Comparison of ENCODE assay signal across 14 mouse cellular contexts in the genomic region with DNA sequence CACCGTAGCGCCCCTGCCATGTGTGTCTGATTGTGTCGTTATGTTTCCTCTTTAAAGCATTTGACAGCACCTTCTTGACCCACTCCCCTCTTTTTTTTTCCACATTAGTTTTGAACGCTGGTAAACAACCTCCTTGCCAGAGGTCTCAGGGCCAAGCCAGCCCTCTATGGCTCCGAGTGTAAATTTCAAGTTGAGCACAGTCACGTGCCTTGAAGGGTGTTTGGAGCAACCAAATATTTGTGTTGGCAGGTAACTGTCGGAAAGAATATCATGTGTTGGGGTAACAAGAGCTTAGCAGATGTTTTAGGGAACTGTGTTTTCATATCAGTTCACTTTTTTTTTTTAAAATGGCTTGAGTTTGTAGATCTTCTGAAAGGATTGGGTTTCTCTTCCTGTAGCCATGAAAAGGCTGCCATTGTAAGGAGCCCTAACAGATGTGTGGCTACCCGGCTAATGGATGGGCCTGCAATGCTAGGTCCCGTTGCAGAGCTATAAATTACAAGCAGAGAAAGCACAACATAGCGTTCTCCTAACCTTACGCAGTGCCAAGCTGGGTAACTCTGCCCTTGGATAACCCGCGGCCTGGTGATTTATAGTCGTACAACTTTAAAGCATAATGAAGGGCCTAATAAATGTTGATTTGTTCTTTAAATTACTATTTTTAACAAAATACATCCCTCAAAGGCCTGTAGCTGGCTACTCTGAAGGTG.
A peak's percentile ranks its signal among the peaks of the same experiment; 100 is the strongest.
DNase-seq lines count a peak whose midpoint lies in the region; ATAC-seq and TF ChIP-seq lines count a peak whose summit lies in the region.
"Had no signal": no experiment of that assay in that cellular context is flagged by ENCODE, and none has a peak within 500 bp of the region (broad histone marks: within the 10 kb centered on the region; RNA-seq: fewer than 3 reads in every experiment).

No protein-coding gene starts in this region.

- intact Hi-C loops in gastrocnemius, adult 2 months (cut with DNase I) = loop anchor here (10.0 kb wide), 1 partner anchor 112 kb away; no protein-coding TSS in a partner anchor
- intact Hi-C loops in gastrocnemius, postnatal 14 days (cut with DNase I; ENCODE audit: low total_unique reads) = loop anchor here (10.0 kb wide), 1 partner anchor 172 kb away; no protein-coding TSS in a partner anchor

- no peaks in the 10 kb centered on the region for H3K36me3 ChIP-seq in limb, embryonic 12.5 days
- H3K36me3 ChIP-seq: heart, embryonic 15.5 days; hindbrain, embryonic 13.5 days; stomach, embryonic 15.5 days had no signal

- H3K27me3 ChIP-seq in limb, embryonic 12.5 days = no peaks in the 10 kb centered on the region
- H3K27me3 ChIP-seq: heart, embryonic 15.5 days; hindbrain, embryonic 13.5 days; stomach, embryonic 15.5 days had no signal

- peaks cover 32% of the 10 kb centered on the region for H3K4me1 ChIP-seq in limb, embryonic 12.5 days (replicated peaks)
- H3K4me1 ChIP-seq: heart, embryonic 15.5 days; hindbrain, embryonic 13.5 days; stomach, embryonic 15.5 days had no signal

- H3K27ac ChIP-seq in gastrocnemius, adult 2 months = peak overlapping the region; percentile 61
- H3K27ac ChIP-seq in limb, embryonic 12.5 days = peak overlapping the region; percentile 66; the same call in 1 of the 2 replicates
- H3K27ac ChIP-seq: heart, embryonic 15.5 days; hindbrain, embryonic 13.5 days; liver, embryonic 14.5 days; stomach, embryonic 15.5 days had no signal

- peak; percentile 54 for ATAC-seq in limb, embryonic 12.5 days (ENCODE audit: insufficient number of reproducible peaks, insufficient read depth, low FRiP score, low TSS enrichment, low read depth)
- no peak for ATAC-seq in megakaryocyte-erythroid progenitor cell, adult 5-6 weeks (replicated peaks; ENCODE audit: low FRiP score, low TSS enrichment, poor library complexity, severe bottlenecking)
- ATAC-seq: intestine, postnatal 0 days had no signal

- H3K4me3 ChIP-seq in gastrocnemius, adult 2 months = no peak overlapping the region
- H3K4me3 ChIP-seq in limb, embryonic 12.5 days (replicated peaks) = no peak overlapping the region
- H3K4me3 ChIP-seq: heart, embryonic 15.5 days; hindbrain, embryonic 13.5 days; stomach, embryonic 15.5 days had no signal

- no peak for TF ChIP-seq CTCF in gastrocnemius, adult 2 months (IDR thresholded peaks at IDR 0.05)

- peak; percentile 40 for DNase-seq in gastrocnemius, adult 2 months
- DNase-seq in gastrocnemius, postnatal 14 days = no peak
- DNase-seq in lung, adult 18-20 months = peak; percentile 22 to 40
- no peak for DNase-seq in lung, postnatal 4 days
- DNase-seq in embryo, embryonic 10.5 days (ENCODE audit: low spot score) = peak; percentile 58
- no peak for DNase-seq in cerebellum, postnatal 25 days
- DNase-seq: B cell, adult 2 months had no signal

- no peaks in the 10 kb centered on the region for H3K9me3 ChIP-seq in limb, embryonic 12.5 days
- H3K9me3 ChIP-seq: heart, embryonic 15.5 days; hindbrain, embryonic 13.5 days; stomach, embryonic 15.5 days had no signal

- H3K4me2 ChIP-seq in limb, embryonic 12.5 days = no peak overlapping the region
- H3K4me2 ChIP-seq: heart, embryonic 15.5 days; hindbrain, embryonic 13.5 days; stomach, embryonic 15.5 days had no signal

- WGBS in limb, embryonic 12.5 days = 20% methylated on average over 14 of the region's 14 CpGs

- H3K9ac ChIP-seq in limb, embryonic 12.5 days (replicated peaks) = no peak overlapping the region
- H3K9ac ChIP-seq: heart, embryonic 15.5 days; hindbrain, embryonic 13.5 days; liver, embryonic 14.5 days; stomach, embryonic 15.5 days had no signal

Comparison
In these comparisons a context has a peak if more than half of its experiments do, and no peak if none do; other contexts are left out.
1. DNase-seq: peak in gastrocnemius, adult 2 months (single experiment), lung, adult 18-20 months (2 of 2) and embryo, embryonic 10.5 days (single experiment); none in gastrocnemius, postnatal 14 days (single experiment), lung, postnatal 4 days (0 of 2) and cerebellum, postnatal 25 days (0 of 2).